Mouse (Mus musculus) myocyte (in vitro differentiated cells): ENCODE results near the gene Limch1. TPM values are rescaled to one million over a fixed set of nuclear protein-coding genes. Genes with fewer than 3 reads are reported as not detected.

ENCODE experiments used
- H3K27me3 ChIP-seq: one replicate; pipeline ENCODE4 v1.6.1; 2011; ENCODE audit not compliant: control insufficient read depth, insufficient read depth, insufficient read length
- H3K36me3 ChIP-seq: one replicate; pipeline ENCODE4 v1.6.1; 2011; ENCODE audit not compliant: control insufficient read depth, insufficient read depth
- H3K4me2 ChIP-seq: one replicate; pipeline ENCODE4 v1.6.1; 2011; ENCODE audit warnings: low read depth, control low read depth
- H3K4me3 ChIP-seq: one replicate; pipeline ENCODE4 v1.5.1; 2011; ENCODE audit warnings: mild to moderate bottlenecking, control low read depth, moderate library complexity
- H3K79me2 ChIP-seq: one replicate; pipeline ENCODE4 v1.6.1; 2011; ENCODE audit not compliant: control insufficient read depth, insufficient read depth
- H3ac ChIP-seq: one replicate; pipeline ENCODE4 v1.6.1; 2011; ENCODE audit not compliant: control insufficient read depth, insufficient read length
- CEBPB ChIP-seq: IDR thresholded peaks from 2 replicates; pipeline ENCODE4 v1.6.1; 2011; ENCODE audit warnings: mild to moderate bottlenecking, moderate library complexity; ENCODE audit not compliant: poor library complexity, insufficient read depth, severe bottlenecking
- E2F4 ChIP-seq: IDR thresholded peaks from one replicate; pipeline ENCODE4 v1.6.1; 2011; ENCODE audit warnings: mild to moderate bottlenecking, control low read depth, moderate library complexity; ENCODE audit not compliant: insufficient read depth
- MAX ChIP-seq: IDR thresholded peaks from one replicate; pipeline ENCODE4 v1.6.1; 2011; ENCODE audit warnings: low read depth, mild to moderate bottlenecking, control low read depth
- MYOD1 ChIP-seq, 3 experiments: IDR thresholded peaks; one replicate each; pipeline ENCODE4 v1.6.1; 2011; ENCODE audit warnings: control low read depth in 2 of 3, low read depth in 2 of 3, mild to moderate bottlenecking in 2 of 3, moderate library complexity in 1 of 3; ENCODE audit not compliant: insufficient read length in 2 of 3, control insufficient read depth in 1 of 3
- MYOG ChIP-seq, 3 experiments: IDR thresholded peaks; one replicate each; pipeline ENCODE4 v1.6.1; 2011; ENCODE audit warnings: control low read depth in 2 of 3, low read depth in 2 of 3, mild to moderate bottlenecking in 2 of 3; ENCODE audit not compliant: insufficient read length in 2 of 3, control insufficient read depth in 1 of 3, insufficient read depth in 1 of 3
- POLR2A ChIP-seq: IDR thresholded peaks from one replicate; pipeline ENCODE4 v1.6.1; 2011; ENCODE audit warnings: low read depth, mild to moderate bottlenecking, control low read depth, moderate library complexity; ENCODE audit not compliant: insufficient read length
- POLR2AphosphoS2 ChIP-seq: IDR thresholded peaks from one replicate; pipeline ENCODE4 v1.6.1; 2011; ENCODE audit warnings: low read depth, control low read depth; ENCODE audit not compliant: insufficient read length
- REST ChIP-seq: IDR thresholded peaks from one replicate; pipeline ENCODE4 v1.6.1; 2011; ENCODE audit warnings: mild to moderate bottlenecking, control low read depth, moderate library complexity; ENCODE audit not compliant: insufficient read depth, insufficient read length
- SRF ChIP-seq: IDR thresholded peaks from one replicate; pipeline ENCODE4 v1.6.1; 2011; ENCODE audit warnings: low read depth; ENCODE audit not compliant: control insufficient read depth, insufficient read length
- TCF12 ChIP-seq: IDR thresholded peaks from one replicate; pipeline ENCODE4 v1.6.1; 2011; ENCODE audit warnings: mild to moderate bottlenecking, control low read depth; ENCODE audit not compliant: poor library complexity, insufficient read depth, severe bottlenecking
- TCF3 ChIP-seq: IDR thresholded peaks from one replicate; pipeline ENCODE4 v1.6.1; 2011; ENCODE audit warnings: low read depth, control low read depth; ENCODE audit not compliant: insufficient read length
- USF1 ChIP-seq: IDR thresholded peaks from one replicate; pipeline ENCODE4 v1.6.1; 2011; ENCODE audit warnings: low read depth, mild to moderate bottlenecking, control low read depth, moderate library complexity
- polyA plus RNA-seq: library from polyadenylated mRNA; unstranded; fragments of >200 nt; fragmentation: generic; extraction: Trizol; gene quantifications from one replicate; pipeline ENCODE4 v1.2.1, GENCODE M21; 2012; ENCODE audit warnings: missing spikeins

The Limch1 gene
- polyA plus RNA-seq, 1 experiment: 0.79 TPM

- Histone ChIP-seq H3K36me3 (no peaks in the 10 kb centered on the region), H3K79me2 (no peaks in the 10 kb centered on the region), H3K4me3 (no peak overlapping the region), H3ac (no peak overlapping the region), H3K27me3 (peaks cover 7% of the 10 kb centered on the region), H3K4me2 (no peak overlapping the region)
- no peak for TF ChIP-seq MYOG (IDR thresholded peaks at IDR 0.05; ENCODE audit: control insufficient read depth in 1 of 3, insufficient read depth in 1 of 3, insufficient read length in 2 of 3, low read depth in 2 of 3)
- TF ChIP-seq POLR2A: no peak
- no peak for TF ChIP-seq TCF12
- TF ChIP-seq SRF: no peak
- TF ChIP-seq CEBPB: no peak
- TF ChIP-seq REST: no peak
- no peak for TF ChIP-seq TCF3
- no peak for TF ChIP-seq E2F4
Measured at GRCm38 (mm10) chr5:66815877-66816276, 70.2 kb downstream of the Limch1 start.

GRCm38 (mm10) chr5:66816751-66817150 lies 71.1 kb downstream of the Limch1 start:
- H3K4me2 ChIP-seq: no peak overlapping the region
- H3K79me2 ChIP-seq: no peaks in the 10 kb centered on the region
- H3ac ChIP-seq: no peak overlapping the region
- no peak overlapping the region for H3K4me3 ChIP-seq
- peaks cover 7% of the 10 kb centered on the region for H3K27me3 ChIP-seq
- H3K36me3 ChIP-seq: no peaks in the 10 kb centered on the region
- TF ChIP-seq POLR2A: no peak
- no peak for TF ChIP-seq SRF
- no peak for TF ChIP-seq MYOD1 (IDR thresholded peaks at IDR 0.05; ENCODE audit: control insufficient read depth in 1 of 3, insufficient read length in 2 of 3, low read depth in 2 of 3)
- TF ChIP-seq CEBPB: no peak
- no peak for TF ChIP-seq MYOG (IDR thresholded peaks at IDR 0.05; ENCODE audit: control insufficient read depth in 1 of 3, insufficient read depth in 1 of 3, insufficient read length in 2 of 3, low read depth in 2 of 3)
- TF ChIP-seq POLR2AphosphoS2: no peak
- TF ChIP-seq USF1: no peak
- no peak for TF ChIP-seq TCF3
- no peak for TF ChIP-seq TCF12
- no peak for TF ChIP-seq MAX
- no peak for TF ChIP-seq E2F4
- no peak for TF ChIP-seq REST

- peaks cover 7% of the 10 kb centered on the region for H3K27me3 ChIP-seq
- TF ChIP-seq MAX (no peak), TCF3 (no peak), POLR2A (no peak), REST (no peak), MYOG (IDR thresholded peaks at IDR 0.05; ENCODE audit: control insufficient read depth in 1 of 3, insufficient read depth in 1 of 3, insufficient read length in 2 of 3, low read depth in 2 of 3) (no peak), SRF (no peak), CEBPB (no peak), MYOD1 (IDR thresholded peaks at IDR 0.05; ENCODE audit: control insufficient read depth in 1 of 3, insufficient read length in 2 of 3, low read depth in 2 of 3) (no peak), POLR2AphosphoS2 (no peak), USF1 (no peak), TCF12 (no peak)
- no peak overlapping the region for H3ac ChIP-seq
- no peak overlapping the region for H3K4me3 ChIP-seq
- no peaks in the 10 kb centered on the region for H3K79me2 ChIP-seq
- no peak overlapping the region for H3K4me2 ChIP-seq
- no peaks in the 10 kb centered on the region for H3K36me3 ChIP-seq
Measured at GRCm38 (mm10) chr5:66817184-66817956, 71.7 kb downstream of the Limch1 start.

- TF ChIP-seq USF1: no peak
- TF ChIP-seq MYOD1 (IDR thresholded peaks at IDR 0.05; ENCODE audit: control insufficient read depth in 1 of 3, insufficient read length in 2 of 3, low read depth in 2 of 3): no peak
- TF ChIP-seq REST: no peak
- TF ChIP-seq E2F4: no peak
- TF ChIP-seq POLR2A: no peak
- no peak for TF ChIP-seq SRF
- no peak for TF ChIP-seq MYOG (IDR thresholded peaks at IDR 0.05; ENCODE audit: control insufficient read depth in 1 of 3, insufficient read depth in 1 of 3, insufficient read length in 2 of 3, low read depth in 2 of 3)
- no peak for TF ChIP-seq POLR2AphosphoS2
- H3K79me2 ChIP-seq: no peaks in the 10 kb centered on the region
- no peaks in the 10 kb centered on the region for H3K36me3 ChIP-seq
- H3K4me3 ChIP-seq: no peak overlapping the region
- no peak overlapping the region for H3ac ChIP-seq
- H3K27me3 ChIP-seq: peaks cover 7% of the 10 kb centered on the region
- no peak overlapping the region for H3K4me2 ChIP-seq
Measured at GRCm38 (mm10) chr5:66822500-66823205, 77.0 kb downstream of the Limch1 start.
